Mouse (Mus musculus) midbrain, embryonic 11.5 days (tissue): ENCODE measurements around the gene Ofcc1. TPM values are rescaled to one million over a fixed set of nuclear protein-coding genes. Genes with fewer than 3 reads are reported as not detected.

ENCODE experiments used
- ATAC-seq: fragments of 200-750 bp; cut with Nextera tagmentation; 2 replicates; pipeline ENCODE4 v1.8.0; 2017; ENCODE audit warnings: moderate TSS enrichment, moderate library complexity; ENCODE audit not compliant: low FRiP score
- DNase-seq: peaks from one replicate; pipeline ENCODE4 v3.0.0; 2015; ENCODE audit warnings: low spot score; ENCODE audit errors: missing footprints
- H3K27ac ChIP-seq: fragments of 300-500 bp; sonication (generic); 2 replicates; pipeline ENCODE4 v1.5.1; 2014; ENCODE audit warnings: low read depth, low read length
- H3K27me3 ChIP-seq: fragments of 300-500 bp; sonication (generic); 2 replicates; pipeline ENCODE4 v1.6.1; 2014; ENCODE audit warnings: mild to moderate bottlenecking, low read length, moderate library complexity, mixed read lengths; ENCODE audit not compliant: control insufficient read depth, insufficient read depth
- H3K36me3 ChIP-seq: fragments of 300-500 bp; sonication (generic); 2 replicates; pipeline ENCODE4 v1.6.1; 2014; ENCODE audit warnings: mild to moderate bottlenecking, low read length, moderate library complexity, mixed read lengths; ENCODE audit not compliant: control insufficient read depth, insufficient read depth
- H3K4me1 ChIP-seq: fragments of 300-500 bp; sonication (generic); 2 replicates; pipeline ENCODE4 v1.6.1; 2014; ENCODE audit warnings: low read length; ENCODE audit not compliant: control insufficient read depth, insufficient read depth
- H3K4me2 ChIP-seq: fragments of 300-500 bp; sonication (generic); 2 replicates; pipeline ENCODE4 v1.6.1; 2014; ENCODE audit warnings: mild to moderate bottlenecking, moderate library complexity
- H3K4me3 ChIP-seq: fragments of 300-500 bp; sonication (generic); 2 replicates; pipeline ENCODE4 v1.5.1; 2014; ENCODE audit warnings: low read depth, low read length
- H3K9ac ChIP-seq: fragments of 300-500 bp; sonication (generic); 2 replicates; pipeline ENCODE4 v1.6.1; 2014; ENCODE audit warnings: low read length
- H3K9me3 ChIP-seq: fragments of 300-500 bp; sonication (generic); 2 replicates; pipeline ENCODE4 v1.6.1; 2016; ENCODE audit warnings: low read length; ENCODE audit not compliant: control insufficient read depth
- WGBS: fragments of 180-500 bp; shearing (Covaris S2); extraction: QIAGEN DNeasy Blood & Tissue Kit; methylation state at CpG from one replicate; pipeline ENCODE4 v1.1.7; 2014; 5-methylcytosine and 5-hydroxymethylcytosine counted together
- polyA plus RNA-seq: library from polyadenylated mRNA; unstranded; fragments of >200 nt; fragmentation: Nextera tagmentation; extraction: Ambion mirVana; gene quantifications from 2 replicates; pipeline ENCODE4 v1.2.1, GENCODE M21; 2014

The Ofcc1 gene
- not detected in 2 replicates for polyA plus RNA-seq

- H3K9me3 ChIP-seq = no peaks in the 10 kb centered on the region
- DNase-seq (no peak), ATAC-seq (no peak)
- no peaks in the 10 kb centered on the region for H3K27me3 ChIP-seq
- no peaks in the 10 kb centered on the region for H3K36me3 ChIP-seq
- no peak within 1 kb of the TSS for H3K4me3 ChIP-seq
- 80% methylated on average over 3 of the region's 3 CpGs for whole genome bisulfite sequencing
- H3K27ac ChIP-seq = no peak within 1 kb of the TSS
- no peak within 1 kb of the TSS for H3K9ac ChIP-seq
- H3K4me1 ChIP-seq = no peaks in the 10 kb centered on the region
- H3K4me2 ChIP-seq = no peak within 1 kb of the TSS
Measured at GRCm38 (mm10) chr13:40361288-40361687, at the start of gene Ofcc1. Gene Ofcc1, minus strand, starts transcription at chr13:40361450.

DNA sequence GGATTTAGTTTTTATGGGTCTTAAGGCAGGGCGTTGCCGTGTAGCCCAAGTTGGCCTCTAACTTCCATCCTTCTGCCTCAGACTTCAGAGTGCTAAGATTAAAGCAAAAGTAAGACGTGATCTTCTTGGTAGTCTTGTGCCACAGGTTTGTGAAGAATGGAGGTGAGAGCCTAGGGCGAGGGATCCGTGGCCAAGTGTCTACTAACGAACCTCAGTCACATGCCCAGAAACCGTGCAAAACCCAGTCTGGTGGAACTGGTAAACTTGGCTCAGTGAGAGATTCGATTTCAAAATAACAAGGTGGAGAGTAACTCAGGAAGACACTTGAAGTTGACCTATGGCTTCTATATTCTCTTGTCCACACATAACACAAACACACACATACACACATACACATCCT is 28.9 kb upstream of the Ofcc1 start:
- no peaks in the 10 kb centered on the region for H3K27me3 ChIP-seq
- WGBS = 92% methylated on average over 8 of the region's 8 CpGs
- H3K9ac ChIP-seq = no peak overlapping the region
- ATAC-seq = no peak
- H3K27ac ChIP-seq = no peak overlapping the region
- H3K4me1 ChIP-seq = no peaks in the 10 kb centered on the region
- no peaks in the 10 kb centered on the region for H3K36me3 ChIP-seq
- H3K4me3 ChIP-seq = no peak overlapping the region
- H3K9me3 ChIP-seq = no peaks in the 10 kb centered on the region
- no peak for DNase-seq
- no peak overlapping the region for H3K4me2 ChIP-seq

DNA sequence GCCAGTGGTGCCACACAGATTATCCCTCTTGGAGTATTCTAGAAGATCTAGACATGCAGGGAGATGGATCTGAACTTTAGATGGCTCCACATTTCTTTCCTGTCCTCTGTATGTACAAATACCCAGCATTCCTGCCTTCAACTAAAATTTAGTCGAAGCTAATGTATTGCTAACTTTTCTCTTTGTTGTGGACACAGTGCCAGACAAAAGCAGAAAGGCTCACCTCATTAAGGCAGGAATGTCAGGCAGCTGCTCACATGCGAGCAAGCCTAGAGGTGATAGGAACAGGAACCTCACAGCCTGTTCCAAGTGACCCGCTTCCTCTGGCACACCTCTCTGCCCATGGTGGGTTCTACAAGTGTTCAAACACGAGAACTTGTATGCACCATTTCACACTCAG is 26.2 kb upstream of the Ofcc1 start:
- Histone ChIP-seq H3K27ac (no peak overlapping the region), H3K4me2 (no peak overlapping the region), H3K4me1 (no peaks in the 10 kb centered on the region), H3K9me3 (no peaks in the 10 kb centered on the region), H3K27me3 (no peaks in the 10 kb centered on the region), H3K4me3 (no peak overlapping the region), H3K9ac (no peak overlapping the region), H3K36me3 (no peaks in the 10 kb centered on the region)
- ATAC-seq (no peak), DNase-seq (no peak)
- WGBS = 63% methylated on average over 4 of the region's 4 CpGs

DNA sequence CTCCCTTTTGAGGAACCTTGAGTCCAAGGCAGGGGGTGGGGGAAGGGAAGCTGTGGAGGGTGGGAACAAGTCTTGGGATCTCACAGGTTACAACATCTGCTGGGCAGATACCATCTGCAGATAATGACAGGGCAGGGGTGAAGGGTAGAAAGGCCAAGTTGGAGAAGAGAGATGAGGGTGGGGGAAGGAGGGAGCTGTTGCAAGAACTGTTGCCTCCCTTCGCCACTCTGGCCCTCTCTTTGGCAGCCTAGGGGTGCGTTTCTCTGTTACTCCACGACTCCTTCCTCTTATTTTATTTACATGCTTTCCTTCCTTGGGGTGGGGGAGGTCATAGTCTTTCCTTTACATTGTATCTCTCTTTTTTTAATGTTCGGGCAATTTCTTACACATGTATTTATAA is 23.7 kb upstream of the Ofcc1 start:
- no peak overlapping the region for H3K27ac ChIP-seq
- H3K4me2 ChIP-seq = no peak overlapping the region
- 72% methylated on average over 4 of the region's 4 CpGs for WGBS
- no peaks in the 10 kb centered on the region for H3K36me3 ChIP-seq
- H3K4me1 ChIP-seq = no peaks in the 10 kb centered on the region
- no peaks in the 10 kb centered on the region for H3K27me3 ChIP-seq
- DNase-seq (no peak), ATAC-seq (no peak)
- no peaks in the 10 kb centered on the region for H3K9me3 ChIP-seq
- H3K4me3 ChIP-seq = no peak overlapping the region
- H3K9ac ChIP-seq = no peak overlapping the region

DNA sequence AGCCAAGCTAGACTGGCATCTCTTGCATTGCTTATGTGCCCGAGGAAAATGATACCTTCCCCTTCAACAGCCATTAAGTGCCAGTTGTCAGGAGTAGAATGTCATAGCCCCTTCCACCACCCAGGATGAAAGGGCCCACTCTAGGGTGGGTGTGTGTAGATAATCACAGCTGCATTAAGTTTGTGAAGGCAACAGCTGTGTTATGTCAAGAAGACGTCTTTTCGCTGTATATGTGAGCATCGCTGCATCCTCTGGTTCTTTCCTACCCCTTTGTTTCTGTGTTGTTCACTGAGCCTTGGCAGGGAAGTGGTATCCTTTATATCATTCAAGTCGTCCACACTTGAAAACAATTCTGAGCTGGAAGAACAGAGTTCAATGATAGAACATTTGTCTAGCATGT is 15.5 kb upstream of the Ofcc1 start:
- Histone ChIP-seq H3K36me3 (no peaks in the 10 kb centered on the region), H3K27me3 (no peaks in the 10 kb centered on the region), H3K4me2 (no peak overlapping the region), H3K4me1 (no peaks in the 10 kb centered on the region), H3K27ac (no peak overlapping the region), H3K9me3 (no peaks in the 10 kb centered on the region), H3K4me3 (no peak overlapping the region), H3K9ac (no peak overlapping the region)
- ATAC-seq (no peak), DNase-seq (no peak)
- 81% methylated on average over 5 of the region's 5 CpGs for WGBS

DNA sequence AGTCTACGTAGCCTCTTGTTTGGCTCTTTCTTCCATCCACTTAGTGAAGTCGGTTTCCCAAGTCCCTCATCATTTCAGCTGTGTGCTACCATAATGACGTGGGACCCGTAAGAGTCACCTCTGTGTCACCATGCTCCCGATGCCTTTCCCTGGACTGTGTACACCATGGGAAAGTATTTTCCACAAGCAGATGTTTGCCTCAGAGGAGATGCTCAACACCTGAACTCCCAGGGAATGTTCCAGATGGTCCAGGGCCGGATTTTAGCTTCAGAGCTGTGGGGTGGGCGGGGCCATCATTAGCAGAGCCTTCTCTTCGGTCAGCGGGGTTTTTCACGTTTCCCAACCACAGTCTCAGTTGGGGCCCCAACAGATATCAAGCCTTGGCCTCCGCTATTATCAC is 5.5 kb upstream of the Ofcc1 start:
- Histone ChIP-seq H3K9ac (no peak overlapping the region), H3K9me3 (no peaks in the 10 kb centered on the region), H3K27ac (no peak overlapping the region), H3K27me3 (no peaks in the 10 kb centered on the region), H3K36me3 (no peaks in the 10 kb centered on the region), H3K4me2 (no peak overlapping the region), H3K4me3 (no peak overlapping the region), H3K4me1 (no peaks in the 10 kb centered on the region)
- no peak for ATAC-seq
- DNase-seq = peak; percentile 70
- WGBS = 82% methylated on average over 11 of the region's 11 CpGs

- Histone ChIP-seq H3K36me3 (no peaks in the 10 kb centered on the region), H3K27ac (no peak overlapping the region), H3K4me1 (no peaks in the 10 kb centered on the region), H3K4me2 (no peak overlapping the region), H3K9ac (no peak overlapping the region), H3K27me3 (no peaks in the 10 kb centered on the region), H3K4me3 (no peak overlapping the region), H3K9me3 (no peaks in the 10 kb centered on the region)
- 82% methylated on average over 4 of the region's 4 CpGs for WGBS
- no peak for ATAC-seq
- DNase-seq = no peak
Measured at GRCm38 (mm10) chr13:40364855-40365254, 3.6 kb upstream of the Ofcc1 start.

DNA sequence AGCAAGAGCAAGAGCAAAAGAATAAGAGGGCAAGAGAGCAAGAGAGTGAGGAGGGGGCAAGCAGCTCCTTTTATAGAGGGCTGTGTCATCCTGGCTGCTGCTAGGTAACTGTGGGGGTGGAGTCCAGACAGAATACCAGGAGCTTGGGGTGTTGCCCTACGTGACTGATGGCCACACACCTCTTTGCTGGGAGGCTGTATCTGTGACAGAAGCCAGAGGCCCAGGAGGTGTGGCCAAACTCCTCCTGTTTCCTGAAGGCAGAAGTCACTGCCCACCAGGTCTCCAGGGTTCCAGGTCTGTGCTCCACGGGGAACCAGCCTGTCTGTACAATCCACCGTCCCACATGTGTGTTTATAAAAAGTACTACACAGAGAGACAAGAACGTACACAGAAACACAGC is 558 bp downstream of the Ofcc1 start:
- no peaks in the 10 kb centered on the region for H3K36me3 ChIP-seq
- H3K27ac ChIP-seq = no peak overlapping the region
- no peaks in the 10 kb centered on the region for H3K4me1 ChIP-seq
- no peak for DNase-seq
- H3K9ac ChIP-seq = no peak overlapping the region
- H3K4me2 ChIP-seq = no peak overlapping the region
- WGBS = 58% methylated on average over 4 of the region's 4 CpGs
- no peaks in the 10 kb centered on the region for H3K9me3 ChIP-seq
- ATAC-seq = no peak
- no peaks in the 10 kb centered on the region for H3K27me3 ChIP-seq
- H3K4me3 ChIP-seq = no peak overlapping the region

GRCm38 (mm10) chr13:40347045-40347444 is 14.2 kb downstream of the Ofcc1 start:
- Histone ChIP-seq H3K9ac (no peak overlapping the region), H3K4me1 (no peaks in the 10 kb centered on the region), H3K4me2 (no peak overlapping the region), H3K9me3 (no peaks in the 10 kb centered on the region), H3K4me3 (no peak overlapping the region), H3K27ac (no peak overlapping the region), H3K27me3 (no peaks in the 10 kb centered on the region), H3K36me3 (no peaks in the 10 kb centered on the region)
- no peak for ATAC-seq
- DNase-seq = no peak
- 95% methylated on average over 2 of the region's 2 CpGs for WGBS

DNA sequence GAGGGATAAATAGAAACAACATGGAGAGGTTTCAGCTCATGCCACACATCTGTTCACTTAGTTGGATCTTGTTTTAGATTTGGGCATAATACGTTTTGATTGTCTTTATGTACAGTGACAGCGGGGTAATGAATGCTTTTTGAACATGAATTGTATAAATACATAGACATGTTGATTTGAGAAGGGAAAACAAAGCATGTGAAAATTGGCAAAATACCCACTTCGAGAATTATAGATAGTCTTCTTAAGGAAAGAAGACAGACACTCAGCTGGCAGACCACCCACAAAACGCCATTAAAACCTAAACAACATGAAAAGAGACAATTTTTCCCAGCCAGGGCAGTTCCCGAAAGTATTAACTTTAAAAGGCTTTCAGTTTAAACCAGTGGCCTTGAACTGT is 37.9 kb downstream of the Ofcc1 start:
- 83% methylated on average over 5 of the region's 5 CpGs for WGBS
- no peaks in the 10 kb centered on the region for H3K36me3 ChIP-seq
- no peak for DNase-seq
- H3K9me3 ChIP-seq = no peaks in the 10 kb centered on the region
- no peak overlapping the region for H3K9ac ChIP-seq
- no peak overlapping the region for H3K4me3 ChIP-seq
- H3K27ac ChIP-seq = no peak overlapping the region
- no peaks in the 10 kb centered on the region for H3K27me3 ChIP-seq
- H3K4me2 ChIP-seq = no peak overlapping the region
- no peaks in the 10 kb centered on the region for H3K4me1 ChIP-seq
- ATAC-seq = no peak
